Mouse (Mus musculus): ENCODE measurements around the gene Cfl2.

Cfl2 gene

DNA sequence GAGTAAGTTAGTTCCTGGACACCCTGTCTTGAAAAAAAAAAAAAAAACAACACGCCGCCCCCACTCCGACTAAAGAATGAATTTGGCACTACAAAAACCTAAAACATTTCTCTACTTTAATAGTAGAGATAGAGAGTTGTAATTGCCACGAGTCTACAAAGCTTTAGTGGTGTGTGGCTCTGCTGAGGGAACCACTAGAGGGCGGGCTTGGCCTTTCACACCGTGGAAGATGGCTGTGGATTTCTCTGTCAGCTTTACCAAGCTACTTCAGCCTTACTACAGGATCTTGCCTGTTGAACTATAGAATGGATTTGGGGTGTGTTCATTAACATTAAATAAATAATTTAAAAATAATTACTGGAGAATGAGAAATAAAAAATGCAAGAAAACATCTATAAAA, 32.1 kb downstream of the Cfl2 start:
- DNase-seq (ENCODE audit: low read depth), result peak; percentile 86

DNA sequence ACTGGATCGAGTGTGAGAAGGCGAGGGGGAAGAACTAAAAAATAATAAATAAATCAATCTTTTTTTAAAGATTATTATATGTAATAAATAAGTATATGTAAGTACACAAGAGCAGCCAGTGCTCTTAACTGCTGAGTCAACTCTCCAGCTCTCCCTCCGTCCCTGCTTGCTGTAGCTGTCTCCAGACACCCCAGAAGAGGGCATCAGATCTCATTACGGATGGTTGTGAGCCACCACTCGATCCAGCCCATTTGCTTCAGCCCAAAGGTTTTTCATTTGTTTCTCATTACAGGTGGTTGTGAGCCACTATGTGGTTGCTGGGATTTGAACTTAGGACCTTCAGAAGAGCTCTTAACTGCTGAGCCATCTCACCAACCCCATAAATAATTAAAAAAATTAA, 32.8 kb downstream of the Cfl2 start:
- DNase-seq (ENCODE audit: low read depth), result peak; percentile 58

DNA sequence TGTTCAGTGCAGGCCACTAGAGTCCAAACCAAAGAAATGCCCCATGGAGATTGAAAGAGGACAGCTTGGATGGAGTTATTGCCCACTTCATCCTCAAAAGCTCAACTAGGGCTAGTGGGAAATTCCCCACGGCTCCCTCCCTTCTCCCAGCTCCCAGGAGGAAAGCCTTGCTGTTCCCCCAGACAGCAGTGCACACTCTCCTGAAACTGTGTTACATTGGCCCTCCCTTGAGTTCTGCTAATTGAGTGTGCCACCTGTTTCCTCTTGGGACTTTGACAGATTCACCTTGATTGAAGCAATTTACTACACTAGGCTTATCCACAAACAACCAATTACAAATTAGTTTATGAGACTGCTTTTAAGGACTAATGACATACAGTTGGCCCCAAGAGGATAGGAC, 34.6 kb downstream of the Cfl2 start:
- DNase-seq (ENCODE audit: low read depth), result no peak

DNA sequence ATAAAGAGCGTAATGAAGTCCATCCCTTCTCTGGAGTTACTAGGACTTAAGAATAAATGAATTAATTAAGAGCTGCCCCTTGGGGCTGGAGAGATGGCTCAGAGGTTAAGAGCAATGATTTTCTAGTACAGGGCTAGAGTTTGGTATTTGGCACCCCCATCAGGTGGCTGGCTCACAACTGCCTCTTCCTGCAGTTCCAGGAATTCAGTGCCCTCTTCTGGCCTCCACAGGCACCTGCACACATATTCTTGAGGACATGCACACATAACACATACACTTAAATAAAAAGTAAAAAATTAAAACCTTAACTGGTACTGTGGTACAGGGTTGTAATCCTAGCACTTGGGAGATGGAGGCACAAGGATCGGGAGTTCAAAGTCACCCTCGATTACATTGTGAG, 37.5 kb downstream of the Cfl2 start:
- peak; percentile 88 for DNase-seq (ENCODE audit: low read depth)

DNA sequence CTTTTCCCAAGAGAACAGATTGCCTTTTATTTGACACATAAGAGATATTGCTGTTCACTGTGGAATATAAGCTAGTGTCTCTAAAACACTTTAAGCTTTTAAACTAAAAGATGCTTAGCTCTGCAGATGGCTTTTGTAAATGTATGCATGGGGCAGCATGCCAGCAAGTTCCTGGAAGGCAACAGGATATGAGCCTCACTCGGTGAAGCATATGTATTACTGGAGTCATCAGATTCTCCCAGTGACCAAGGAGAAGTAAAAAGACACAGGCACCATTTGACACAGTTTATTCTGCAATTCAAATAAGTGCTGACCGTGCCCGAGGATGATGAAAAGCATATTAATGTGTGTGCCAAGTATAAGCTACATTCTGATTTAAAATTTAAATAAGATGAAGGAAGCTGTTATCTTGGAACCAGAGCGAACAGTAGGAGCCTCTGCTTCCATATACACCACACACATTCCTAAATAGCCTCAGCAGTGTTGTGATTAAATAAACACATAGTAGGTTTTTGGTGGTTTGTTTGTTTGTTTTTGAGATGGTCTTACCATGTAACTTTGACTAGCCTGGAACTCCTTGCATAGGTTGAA, 39.7 kb downstream of the Cfl2 start:
- peak; percentile 57 for DNase-seq (ENCODE audit: low read depth)

DNA sequence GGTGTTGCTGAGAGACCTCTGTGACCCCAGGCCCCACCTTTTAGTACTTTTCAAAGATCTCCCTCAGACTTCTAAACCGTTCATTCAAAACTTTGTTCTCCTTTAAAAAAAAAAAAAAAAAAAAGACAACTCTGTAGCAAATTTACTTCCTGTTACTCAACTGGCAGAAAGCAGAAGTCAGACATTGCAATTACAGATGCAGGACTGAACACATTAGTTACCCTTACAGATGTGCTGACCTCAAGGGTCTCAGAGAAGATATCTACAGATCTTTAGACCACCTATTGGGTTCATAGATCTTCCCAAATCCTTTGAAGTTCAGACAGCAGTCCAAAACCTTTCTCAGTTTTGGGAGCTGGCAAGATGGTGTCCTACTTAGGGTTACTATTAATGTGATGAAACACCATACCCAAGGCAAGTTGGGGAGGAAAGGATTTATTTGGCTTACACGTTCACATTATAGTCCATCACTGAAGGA, 42.0 kb downstream of the Cfl2 start:
- DNase-seq (ENCODE audit: low read depth), result peak; percentile 83

DNA sequence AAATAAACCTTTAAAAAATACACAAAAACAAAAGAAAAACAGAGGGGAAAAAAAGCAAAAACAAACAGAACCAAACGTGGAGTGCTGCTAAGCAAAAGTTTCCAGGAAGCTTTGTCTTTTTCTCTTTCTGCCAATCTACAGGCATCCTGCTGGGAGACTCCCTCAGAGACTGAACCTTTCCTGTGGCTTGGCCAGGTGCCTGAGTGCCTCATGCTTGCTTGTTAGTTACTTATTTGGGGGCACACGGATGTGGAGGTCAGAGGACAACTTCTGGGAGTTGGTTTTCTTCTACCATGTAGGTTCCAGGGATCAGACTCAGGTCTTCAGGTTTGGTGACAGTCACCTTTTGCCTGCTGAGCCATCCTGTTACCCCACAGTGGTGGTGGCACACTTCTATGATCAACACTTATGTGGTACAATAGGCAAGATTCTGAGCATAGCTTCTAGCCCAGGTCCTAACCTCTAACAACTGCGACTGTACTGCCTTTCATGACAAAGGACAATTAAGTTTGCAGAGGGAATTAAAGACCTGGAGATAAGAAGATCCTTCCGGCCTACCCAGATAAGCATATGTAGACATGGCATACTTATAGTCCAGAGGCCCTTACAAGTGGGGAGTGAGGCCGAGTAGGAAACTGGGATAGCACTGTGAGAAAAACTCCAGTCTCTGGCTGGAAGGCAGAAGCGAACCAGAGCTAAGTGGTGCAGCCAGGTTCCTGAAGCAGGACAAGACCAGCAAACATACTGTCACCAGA, 43.3 kb downstream of the Cfl2 start:
- no peak for DNase-seq (ENCODE audit: low read depth)

DNA sequence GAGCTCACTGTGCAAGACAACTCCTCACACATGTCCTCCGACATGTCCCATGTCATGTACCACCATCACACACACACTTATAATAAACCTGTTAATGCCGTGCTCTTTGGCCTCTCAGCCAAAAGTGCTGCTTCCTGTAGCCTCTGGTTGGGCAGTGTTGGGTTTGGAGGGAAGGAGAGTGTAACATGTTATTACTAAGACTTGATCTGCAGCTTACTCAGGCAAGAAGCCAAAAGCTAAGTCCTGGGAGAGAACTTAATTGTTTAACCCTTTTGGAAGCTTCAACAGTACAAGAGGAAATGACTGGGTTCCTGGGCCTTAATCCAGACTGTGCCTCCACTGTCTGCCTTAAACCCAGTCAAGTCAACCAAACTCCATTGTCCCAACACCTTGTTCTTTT, 52.5 kb downstream of the Cfl2 start:
- peak; percentile 69 for DNase-seq (ENCODE audit: low read depth)
